Mouse (Mus musculus): Measurements from ENCODE around the gene Pck2. TPM values are rescaled to one million over a fixed set of nuclear protein-coding genes. Genes with fewer than 3 reads are reported as not detected.

The Pck2 gene
- 63.7 TPM for polyA plus RNA-seq (2017; shearing (Covaris generic))

DNA sequence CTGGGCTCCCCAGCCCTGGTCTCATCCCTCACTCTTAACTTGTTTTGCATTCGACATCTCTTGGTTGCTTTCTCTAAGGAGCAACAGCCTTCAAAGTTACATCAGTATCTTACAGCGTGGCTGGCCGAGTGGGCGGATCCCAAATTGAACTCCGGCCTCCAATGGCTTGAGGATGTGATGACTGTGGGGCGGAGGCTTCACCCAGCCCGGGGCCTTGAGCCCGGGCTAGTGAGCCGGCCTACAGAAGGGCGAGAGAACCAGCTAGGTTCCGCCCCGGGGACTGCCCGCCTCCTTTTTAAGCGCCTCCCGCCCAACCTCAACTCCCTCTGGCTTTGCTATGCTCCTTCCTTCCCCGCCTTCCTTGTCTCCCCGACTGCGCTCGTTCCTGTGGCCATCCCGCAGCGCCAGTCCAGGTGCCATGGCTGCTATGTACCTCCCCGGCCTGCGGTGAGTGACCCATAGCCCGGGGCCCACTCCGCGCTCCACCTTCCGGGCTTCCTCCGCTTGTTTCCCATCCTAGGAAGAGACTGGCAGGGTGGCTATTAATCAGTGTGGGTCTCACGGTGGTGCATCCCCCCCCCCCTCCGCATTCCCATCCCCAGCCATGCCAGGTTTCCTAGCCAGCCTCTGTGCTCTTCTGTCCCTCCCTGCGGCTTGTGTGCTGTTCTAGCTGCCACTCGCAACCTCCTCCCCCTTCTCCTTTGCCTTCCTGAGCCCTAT lies at the start of gene Pck2:
Gene Pck2 (plus strand): TSS at position 200 of the 720 bp plus-strand sequence.

GRCm38 (mm10) chr14:55490361-55491201 lies 49.5 kb upstream of the Pck2 start, which contains the start of gene Carmil3:
Carmil3 (plus strand) TSS chr14:55490651.

GRCm38 (mm10) chr14:55510125-55510731 lies 29.8 kb upstream of the Pck2 start, which contains the start of gene Cpne6:
Cpne6 (plus strand) TSS chr14:55510445.

DNA sequence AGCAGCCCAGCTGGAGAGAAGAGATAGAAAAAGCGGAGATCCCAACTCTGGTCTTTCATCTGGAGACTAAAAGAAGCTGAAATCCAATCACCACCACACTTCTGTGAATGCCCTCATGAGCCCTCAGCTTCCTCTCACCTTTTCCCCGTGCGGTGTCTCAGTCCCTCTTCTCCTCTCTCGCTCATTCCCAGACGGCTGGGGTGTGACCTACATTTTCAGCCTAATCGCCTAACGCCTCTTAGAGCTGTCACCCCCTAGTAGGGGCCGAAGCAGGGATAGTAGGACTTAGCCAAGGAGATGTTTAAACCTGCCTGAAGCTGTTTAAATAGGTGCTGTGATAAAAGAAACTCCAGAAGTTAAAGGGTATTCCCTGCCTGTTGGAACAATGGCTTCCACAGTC lies 15.3 kb upstream of the Pck2 start, which contains the start of gene Nrl:
Gene Nrl (minus strand): TSS at position 197 of the 400 bp plus-strand sequence.

GRCm38 (mm10) chr14:55559799-55560201 lies 19.7 kb downstream of the Pck2 start, which contains the start of gene Dcaf11:
Dcaf11 (plus strand) TSS chr14:55560006.

GRCm38 (mm10) chr14:55560202-55561073 lies 20.4 kb downstream of the Pck2 start, which contains the start of gene A730061H03Rik:
A730061H03Rik (minus strand) TSS chr14:55560406.

DNA sequence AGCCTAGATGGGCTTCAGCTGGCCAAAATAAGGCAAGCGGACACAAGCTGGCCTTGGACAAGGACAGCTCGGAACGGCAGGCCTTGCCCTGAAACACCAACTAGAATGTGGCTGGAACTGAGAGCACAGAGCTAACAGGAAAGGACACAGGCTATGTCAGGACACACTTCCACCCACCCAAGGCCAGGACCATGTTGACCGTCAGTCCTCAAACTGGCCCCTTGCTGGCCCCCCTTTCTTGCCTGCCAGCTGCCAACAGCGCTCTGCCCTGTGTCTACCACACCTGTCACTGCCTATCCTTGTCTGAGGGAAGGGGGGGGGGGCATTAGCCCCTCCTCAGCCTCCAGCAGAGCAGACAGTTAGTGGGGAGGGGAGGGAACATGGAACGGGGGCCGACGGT lies 35.2 kb downstream of the Pck2 start, which contains the start of gene Fitm1:
Gene Fitm1 (plus strand): TSS at position 316 of the 400 bp plus-strand sequence.

GRCm38 (mm10) chr14:55577871-55578667 lies 38.0 kb downstream of the Pck2 start, which contains the start of gene Psme1:
Psme1 (plus strand) TSS chr14:55578123.

GRCm38 (mm10) chr14:55584702-55585565 lies 44.9 kb downstream of the Pck2 start, which contains the start of gene Emc9:
Emc9 (minus strand) TSS chr14:55585302.

GRCm38 (mm10) chr14:55590748-55591330 lies 50.8 kb downstream of the Pck2 start, which contains the start of gene Psme2:
Psme2 (minus strand) TSS chr14:55591113.

GRCm38 (mm10) chr14:55591331-55591891 lies 51.3 kb downstream of the Pck2 start, which contains the start of gene Rnf31:
Rnf31 (plus strand) TSS chr14:55591708.

Other genes starting within 250 kb of the Pck2 start
- gene Dhrs4, start 61.5 kb upstream of the Pck2 start, polyA plus RNA-seq (2017; shearing (Covaris generic)) = 43.1 TPM
- 0.17 TPM for gene Carmil3, start 49.6 kb upstream of the Pck2 start, polyA plus RNA-seq (2017; shearing (Covaris generic))
- gene Cpne6, start 29.8 kb upstream of the Pck2 start, polyA plus RNA-seq (2017; shearing (Covaris generic)) = not detected
- 0.07 TPM for gene Nrl, start 15.3 kb upstream of the Pck2 start, polyA plus RNA-seq (2017; shearing (Covaris generic))
- gene Dcaf11, start 19.7 kb downstream of the Pck2 start, polyA plus RNA-seq (2017; shearing (Covaris generic)) = 170 TPM
- gene A730061H03Rik, start 20.1 kb downstream of the Pck2 start, polyA plus RNA-seq (2017; shearing (Covaris generic)) = 4.4 TPM
- not detected for gene Fitm1, start 35.4 kb downstream of the Pck2 start, polyA plus RNA-seq (2017; shearing (Covaris generic))
- gene Psme1, start 37.9 kb downstream of the Pck2 start, polyA plus RNA-seq (2017; shearing (Covaris generic)) = 1,083 TPM
- gene Emc9, start 45.0 kb downstream of the Pck2 start, polyA plus RNA-seq (2017; shearing (Covaris generic)) = 38.3 TPM
- 924 TPM for gene Psme2, start 50.8 kb downstream of the Pck2 start, polyA plus RNA-seq (2017; shearing (Covaris generic))
- 82.6 TPM for gene Rnf31, start 51.4 kb downstream of the Pck2 start, polyA plus RNA-seq (2017; shearing (Covaris generic))
- 199 TPM for gene Irf9, start 63.3 kb downstream of the Pck2 start, polyA plus RNA-seq (2017; shearing (Covaris generic))
- 10.8 TPM for gene Rec8, start 77.8 kb downstream of the Pck2 start, polyA plus RNA-seq (2017; shearing (Covaris generic))
- 69.0 TPM for gene Ipo4, start 95.7 kb downstream of the Pck2 start, polyA plus RNA-seq (2017; shearing (Covaris generic))
- gene Gm49378, start 97.6 kb downstream of the Pck2 start, polyA plus RNA-seq (2017; shearing (Covaris generic)) = 0.34 TPM
- 110 TPM for gene Tm9sf1, start 103.5 kb downstream of the Pck2 start, polyA plus RNA-seq (2017; shearing (Covaris generic))
- 2.0 TPM for gene Tssk4, start 109.9 kb downstream of the Pck2 start, polyA plus RNA-seq (2017; shearing (Covaris generic))
- 117 TPM for gene Mdp1, start 120.2 kb downstream of the Pck2 start, polyA plus RNA-seq (2017; shearing (Covaris generic))
- gene Gmpr2, start 131.7 kb downstream of the Pck2 start, polyA plus RNA-seq (2017; shearing (Covaris generic)) = 60.7 TPM
- 431 TPM for gene Nedd8, start 131.9 kb downstream of the Pck2 start, polyA plus RNA-seq (2017; shearing (Covaris generic))
- gene Tinf2, start 141.6 kb downstream of the Pck2 start, polyA plus RNA-seq (2017; shearing (Covaris generic)) = 67.8 TPM
- 0.48 TPM for gene Tgm1, start 173.7 kb downstream of the Pck2 start, polyA plus RNA-seq (2017; shearing (Covaris generic))
- gene Rabggta, start 182.0 kb downstream of the Pck2 start, polyA plus RNA-seq (2017; shearing (Covaris generic)) = 76.4 TPM
- gene Dhrs1, start 205.4 kb downstream of the Pck2 start, polyA plus RNA-seq (2017; shearing (Covaris generic)) = 55.5 TPM
- gene Nop9, start 205.4 kb downstream of the Pck2 start, polyA plus RNA-seq (2017; shearing (Covaris generic)) = 18.5 TPM
- gene Cideb, start 218.2 kb downstream of the Pck2 start, polyA plus RNA-seq (2017; shearing (Covaris generic)) = not detected
- gene Ltb4r2, start 221.2 kb downstream of the Pck2 start, polyA plus RNA-seq (2017; shearing (Covaris generic)) = not detected
- gene Ltb4r1, start 225.7 kb downstream of the Pck2 start, polyA plus RNA-seq (2017; shearing (Covaris generic)) = 2.1 TPM
- 0.56 TPM for gene Adcy4, start 243.8 kb downstream of the Pck2 start, polyA plus RNA-seq (2017; shearing (Covaris generic))
- gene Ripk3, start 248.6 kb downstream of the Pck2 start, polyA plus RNA-seq (2017; shearing (Covaris generic)) = 85.5 TPM